Mouse (Mus musculus) heart, postnatal 4 days (tissue): ENCODE results near the gene Nppc. TPM values are rescaled to one million over a fixed set of nuclear protein-coding genes. Genes with fewer than 3 reads are reported as not detected.
A peak's percentile ranks its signal among the peaks of the same experiment; 100 is the strongest.

ENCODE experiments used
- DNase-seq: peaks from one replicate; pipeline ENCODE4 v3.0.0; 2021
- microRNA-seq, 2 experiments: library from miRNA; unstranded; fragments of <30 nt; microRNA quantifications; one replicate each; pipeline ENCODE4 v1.2.0; 2021 to 2022
- total RNA-seq, 2 experiments: library from RNA; stranded (reverse); gene quantifications; 2 replicates each; pipeline ENCODE4 v1.2.3; 2021

Nppc gene
- total RNA-seq, 2 experiments from 2014 or later, result 0.69 to 0.86 TPM

DNA sequence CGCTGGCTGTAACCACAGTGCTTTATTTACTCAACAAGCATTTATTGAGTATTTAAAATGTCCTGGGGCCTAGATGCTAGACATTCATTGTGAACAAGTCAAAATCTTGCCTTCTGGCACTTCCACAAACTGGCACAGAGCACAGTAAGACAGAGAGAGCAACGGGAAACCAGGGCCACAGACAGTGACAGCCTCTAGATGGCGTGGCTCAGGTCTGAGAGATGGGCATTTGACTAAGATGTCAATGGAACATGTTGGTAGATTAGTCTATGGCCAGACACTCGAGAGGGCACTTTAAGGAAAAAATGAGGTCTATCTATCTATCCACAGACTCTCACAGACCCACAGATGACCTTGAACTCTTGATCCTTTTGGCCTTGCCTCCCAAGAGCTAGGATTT, 17.7 kb downstream of the Nppc start:
- no peak for DNase-seq

DNA sequence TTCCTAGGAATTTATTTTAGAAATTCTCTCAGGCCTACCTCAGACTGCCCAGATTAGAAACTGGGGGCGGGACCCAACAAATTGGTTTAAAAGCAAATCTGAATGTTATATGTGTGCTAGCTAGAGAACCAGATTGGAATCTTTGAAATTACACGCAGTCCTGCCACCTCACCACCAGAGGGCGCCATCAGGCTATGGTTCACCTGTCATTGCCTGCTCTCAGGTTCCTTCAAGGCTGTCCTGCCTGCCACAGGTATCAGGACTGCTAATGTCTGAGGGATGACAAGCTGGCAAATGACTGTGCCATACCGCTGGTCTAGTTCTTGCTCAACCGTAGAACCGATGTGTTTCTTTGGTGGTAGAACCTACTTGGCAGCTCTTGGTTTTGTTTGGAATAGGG, 20.1 kb downstream of the Nppc start:
- DNase-seq, result peak; percentile 75

DNA sequence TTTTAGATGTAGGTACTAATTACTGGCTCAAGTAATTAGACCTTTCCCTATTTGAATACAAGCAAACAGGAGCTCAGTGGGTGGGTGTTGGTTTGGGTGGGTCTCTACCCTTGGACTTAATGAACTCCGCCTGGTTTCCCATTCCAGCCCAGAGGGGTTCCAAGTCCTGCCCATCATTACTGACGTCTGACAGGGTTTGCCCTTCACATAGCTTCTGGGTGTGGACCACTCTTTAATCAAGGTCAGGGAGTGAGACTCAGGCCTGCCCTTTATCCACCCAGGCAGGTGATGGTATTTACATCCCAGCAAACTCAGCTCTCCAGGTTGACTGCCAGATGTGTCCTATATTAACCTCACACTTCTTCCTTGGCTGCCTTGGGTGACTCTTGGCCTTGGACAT, 22.9 kb downstream of the Nppc start:
- DNase-seq, result no peak

DNA sequence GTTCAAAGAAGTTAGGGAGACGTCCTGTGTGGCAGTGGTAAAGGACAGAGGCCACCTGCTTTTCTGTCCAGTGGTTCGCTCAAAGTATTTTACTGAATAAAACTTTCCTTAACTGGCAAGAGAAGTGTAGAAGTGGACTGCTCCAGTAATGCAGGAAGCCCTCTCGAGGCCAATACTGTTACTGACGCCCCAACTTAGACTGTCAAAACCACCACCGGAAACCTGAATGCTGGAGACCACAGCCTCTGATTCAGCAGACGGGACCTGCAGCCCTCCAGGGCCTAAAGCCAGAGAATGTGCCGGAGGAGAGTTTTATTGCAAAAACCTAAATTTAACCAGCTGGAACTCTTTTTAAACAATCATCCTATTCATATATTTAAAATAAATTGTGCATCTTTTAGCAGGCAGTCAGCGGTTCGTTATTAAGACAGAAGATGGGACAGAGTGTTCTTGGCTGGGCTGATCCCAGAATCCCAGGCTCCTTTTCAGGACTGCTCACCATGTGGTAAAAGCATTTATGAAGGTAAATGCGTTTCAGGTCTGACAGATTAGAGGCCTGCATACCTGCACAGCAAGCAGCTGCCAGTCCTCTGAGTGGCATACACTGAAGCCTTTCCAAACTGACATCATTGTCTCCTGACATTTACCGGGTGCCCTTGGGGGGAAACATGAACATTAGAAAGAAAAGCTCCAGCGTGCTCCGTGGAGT, 27.1 kb downstream of the Nppc start:
- no peak for DNase-seq

DNA sequence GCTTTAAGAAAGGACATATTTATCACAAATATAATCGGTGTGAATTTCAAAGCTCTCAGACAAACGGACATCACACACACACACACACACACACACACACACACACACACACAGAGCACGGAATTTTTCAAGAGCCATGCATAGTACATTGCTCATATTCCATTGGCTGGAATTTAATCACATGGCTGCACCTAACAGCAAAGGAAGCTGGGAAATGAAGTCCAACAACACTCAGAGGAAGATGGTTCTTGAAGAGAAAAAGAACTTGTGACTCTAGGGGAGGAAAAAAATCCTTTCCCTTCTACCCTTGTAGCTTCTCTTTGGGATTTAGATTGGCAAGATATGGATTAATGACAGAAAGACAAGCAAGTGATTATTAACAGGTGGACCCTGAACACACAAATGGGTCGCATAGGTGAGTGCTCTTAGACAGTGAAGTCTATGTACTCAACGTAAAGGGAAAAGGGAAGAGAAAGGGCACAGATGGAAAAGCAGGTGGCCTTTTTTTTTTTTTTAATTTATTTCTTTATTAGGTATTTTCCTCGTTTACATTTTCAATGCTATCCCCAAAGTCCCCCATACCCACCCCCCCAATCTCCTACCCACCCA, 35.5 kb downstream of the Nppc start:
- DNase-seq, result no peak

DNA sequence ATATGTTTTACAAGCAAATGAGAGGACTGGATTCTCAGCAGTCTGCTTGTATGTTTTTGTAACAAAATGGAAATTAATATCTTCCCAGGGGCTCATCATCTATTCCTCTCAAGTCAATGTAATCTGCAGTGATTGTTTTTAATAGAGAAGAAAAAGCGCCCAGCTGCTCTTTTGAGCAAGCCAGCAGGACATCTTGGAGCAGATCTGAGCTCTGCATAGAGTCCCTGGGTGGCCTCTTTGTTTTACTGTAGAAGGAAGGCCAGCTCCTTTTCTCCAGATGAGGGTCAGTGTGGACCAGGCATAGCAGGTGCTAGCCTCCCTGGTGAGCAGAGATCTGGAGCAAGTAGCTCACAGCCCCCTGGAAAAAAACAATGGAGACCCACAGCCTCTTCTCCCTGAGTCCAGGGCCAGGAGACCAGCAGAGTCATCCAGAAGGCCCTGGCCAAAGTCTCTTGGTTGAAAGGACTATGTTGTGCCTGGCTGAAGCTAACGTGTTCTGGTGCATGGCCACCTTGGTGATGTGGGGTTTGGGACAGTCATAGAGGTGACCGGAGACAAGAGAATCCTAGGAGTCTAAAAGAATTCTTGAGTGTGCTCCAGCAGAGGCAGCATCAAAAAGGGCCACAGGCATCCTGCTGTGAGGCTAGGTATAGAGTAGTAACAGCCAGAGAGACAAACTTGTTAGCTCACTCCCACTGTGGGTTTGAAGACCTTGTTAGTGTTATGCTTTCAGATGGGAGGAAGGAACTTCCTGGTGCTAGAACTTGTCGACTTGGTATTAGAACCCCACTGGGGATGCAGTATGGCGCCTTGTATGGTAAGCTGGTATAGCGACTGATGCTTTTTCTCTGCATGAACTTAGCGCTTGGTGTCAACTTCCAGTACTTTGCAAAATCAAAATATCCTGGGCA, 36.3 kb downstream of the Nppc start:
- DNase-seq, result no peak

DNA sequence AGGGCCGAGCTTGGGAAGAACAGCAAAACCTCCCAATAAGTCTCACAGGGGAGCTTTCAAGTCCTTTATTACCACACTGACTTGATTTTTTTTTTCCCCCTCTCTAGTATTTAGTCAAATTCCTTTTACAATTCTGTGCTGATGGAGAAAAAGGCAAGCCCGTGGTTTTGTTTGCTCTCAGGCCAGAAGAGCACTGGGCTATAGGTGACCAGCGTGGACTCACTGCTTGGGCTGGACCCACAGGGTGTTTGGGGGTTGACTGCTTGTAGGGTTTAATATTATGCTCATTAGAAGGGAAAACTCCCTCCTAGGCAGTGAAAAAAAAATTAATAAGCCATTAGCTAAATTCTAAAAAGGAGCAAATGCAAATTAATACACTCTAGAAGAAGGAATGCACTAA, 36.9 kb downstream of the Nppc start:
- no peak for DNase-seq

DNA sequence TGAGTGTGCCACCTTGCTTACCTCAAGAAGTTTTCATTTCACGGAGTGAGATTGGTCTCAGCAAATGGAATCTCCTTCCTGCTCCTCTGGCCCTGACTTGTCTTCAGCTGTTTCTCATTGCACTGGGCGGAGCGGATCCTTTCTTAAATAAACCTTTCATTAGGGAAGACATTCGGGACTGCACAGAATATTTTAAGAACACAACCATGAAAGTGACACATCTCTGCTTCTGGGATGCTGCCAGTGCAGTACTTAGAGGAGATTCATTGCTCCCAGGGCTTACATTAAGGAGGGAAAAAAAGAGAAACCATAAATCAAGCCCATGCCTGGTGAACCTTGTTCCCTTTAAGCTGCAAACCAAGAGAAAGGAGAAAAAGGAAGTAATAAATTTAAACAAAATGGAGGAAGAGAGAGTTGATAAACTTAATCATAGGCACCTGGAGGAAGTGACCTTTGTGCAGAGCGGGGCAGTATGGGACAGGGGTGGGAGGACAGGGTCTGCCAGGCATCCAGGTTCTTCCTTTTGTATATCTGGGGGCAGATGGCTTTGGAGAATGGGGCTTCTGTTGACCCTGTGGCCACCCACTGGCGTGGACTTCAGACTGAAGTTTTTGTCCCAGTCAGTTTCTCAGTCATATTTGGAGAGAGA, 37.5 kb downstream of the Nppc start:
- DNase-seq, result no peak

DNA sequence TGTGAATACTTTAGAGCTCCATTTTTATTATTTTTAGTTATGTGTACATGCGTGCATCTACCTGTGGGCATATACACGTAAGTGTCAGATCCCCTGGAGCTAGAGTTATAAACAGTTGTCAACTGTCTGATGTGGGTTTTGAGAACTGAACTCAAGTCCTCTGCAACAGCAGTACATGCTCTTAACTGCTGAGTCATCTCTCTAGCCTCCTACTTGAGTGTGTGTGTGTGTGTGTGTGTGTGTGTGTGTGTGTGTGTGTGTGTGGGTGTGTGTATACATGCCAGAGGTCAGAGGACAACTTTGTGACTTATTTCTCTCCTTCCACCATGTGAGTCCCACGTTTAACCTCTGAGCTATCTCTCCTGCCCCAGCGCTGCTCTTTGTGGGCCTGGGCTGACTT, 39.8 kb downstream of the Nppc start:
- DNase-seq, result no peak

DNA sequence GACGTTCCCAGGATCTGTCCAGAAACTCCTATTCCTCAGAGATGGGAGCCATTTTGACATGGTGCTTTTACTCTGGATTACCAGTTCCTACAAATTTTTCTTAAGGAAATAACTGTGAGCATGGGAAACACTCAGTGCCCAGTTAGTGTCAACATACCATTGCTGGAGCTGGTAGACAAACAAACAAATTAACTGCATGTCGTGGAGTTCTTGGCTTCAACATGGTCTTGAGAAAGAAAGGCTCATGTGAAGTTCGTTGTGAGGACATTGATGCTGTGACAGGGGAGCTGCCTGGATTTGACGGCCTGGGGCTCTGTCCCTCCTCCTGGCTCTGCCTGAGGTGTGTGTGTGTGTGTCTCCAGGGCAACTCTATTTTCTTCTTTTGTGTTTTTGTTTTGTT, 40.4 kb downstream of the Nppc start:
- DNase-seq, result no peak

DNA sequence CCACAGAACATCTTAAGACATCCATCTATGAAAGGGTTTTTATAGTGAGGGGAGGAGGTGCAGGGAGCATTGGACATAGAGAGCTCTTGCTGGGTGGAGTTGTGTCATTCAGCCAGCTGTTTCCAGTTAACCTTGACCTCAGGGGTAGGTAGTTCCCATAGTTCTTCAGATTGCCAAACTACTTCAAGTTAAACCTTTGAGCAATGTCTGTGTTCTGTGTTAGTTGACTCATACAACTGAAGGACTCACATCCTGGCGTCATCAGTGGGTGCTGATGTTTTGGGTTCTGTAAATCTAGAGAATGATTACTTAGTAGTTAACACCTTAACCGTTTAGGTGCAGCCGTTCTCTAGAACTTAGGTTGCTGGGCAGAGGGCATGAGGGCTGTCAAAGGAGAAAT, 42.1 kb downstream of the Nppc start:
- DNase-seq, result no peak

DNA sequence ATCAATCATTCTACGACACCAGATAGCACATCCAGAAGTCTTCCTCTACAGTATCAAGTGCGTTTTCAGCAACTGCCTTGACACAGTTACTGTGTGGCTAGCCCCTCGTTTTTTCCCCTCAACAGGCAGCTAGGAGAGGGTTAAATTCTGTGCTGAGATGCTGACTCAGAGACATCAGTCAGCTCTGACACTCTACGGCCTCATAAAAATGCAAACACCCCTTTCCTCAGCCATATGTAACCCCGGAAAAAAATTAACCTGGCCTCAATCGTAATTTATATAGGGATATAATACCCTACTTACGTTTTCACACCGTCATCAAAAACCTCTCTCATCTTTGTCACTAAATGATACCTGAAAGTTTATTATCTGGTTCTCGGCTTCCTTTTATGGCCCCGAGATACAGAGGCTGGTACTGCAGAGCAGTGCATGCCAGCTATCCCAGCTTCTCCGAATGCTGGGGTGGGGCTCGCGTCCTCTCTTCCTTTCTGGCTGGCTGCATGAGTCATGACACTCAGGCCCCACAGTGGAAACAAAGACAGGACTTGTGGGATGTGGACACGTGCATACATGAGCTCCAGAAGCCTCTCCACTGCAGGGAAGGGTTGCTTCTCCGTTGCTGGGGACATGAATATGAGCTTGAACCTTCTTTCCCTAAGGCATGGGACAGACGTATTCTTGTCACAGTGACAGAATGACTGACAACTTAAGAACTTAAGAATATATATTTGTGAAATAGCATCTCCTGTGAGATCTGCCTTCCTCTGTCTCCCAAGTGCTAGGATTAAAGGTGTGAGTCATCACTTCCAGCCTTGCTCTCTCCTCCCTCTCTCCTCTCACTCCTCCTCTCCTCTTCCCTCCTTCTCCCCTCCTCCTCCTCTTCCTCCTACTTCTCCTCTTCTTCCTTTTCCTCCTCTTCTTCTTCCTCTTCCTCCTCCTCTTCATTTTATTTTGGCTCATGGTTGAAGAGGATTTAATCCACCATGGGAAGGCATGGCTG, 47.1 kb downstream of the Nppc start:
- no peak for DNase-seq

DNA sequence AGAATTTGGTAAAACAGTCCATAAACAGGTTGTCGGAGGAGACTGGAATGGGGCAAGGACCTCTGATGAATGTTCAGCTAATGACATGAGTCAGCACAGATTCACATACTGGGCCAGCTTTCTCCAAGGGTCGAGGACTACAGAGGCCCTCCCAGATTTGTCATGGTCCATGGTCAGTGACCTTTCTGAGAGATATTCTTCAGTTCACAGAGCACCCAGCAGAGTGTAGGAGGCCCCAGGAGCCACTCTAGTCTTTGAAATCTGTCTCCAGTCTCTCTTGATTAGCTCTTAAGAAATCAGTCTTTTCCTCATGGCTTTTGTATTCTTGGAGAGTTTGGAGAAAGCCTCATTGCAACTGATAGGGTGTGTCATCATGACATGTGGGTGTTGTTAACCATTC, 48.1 kb downstream of the Nppc start:
- no peak for DNase-seq

DNA sequence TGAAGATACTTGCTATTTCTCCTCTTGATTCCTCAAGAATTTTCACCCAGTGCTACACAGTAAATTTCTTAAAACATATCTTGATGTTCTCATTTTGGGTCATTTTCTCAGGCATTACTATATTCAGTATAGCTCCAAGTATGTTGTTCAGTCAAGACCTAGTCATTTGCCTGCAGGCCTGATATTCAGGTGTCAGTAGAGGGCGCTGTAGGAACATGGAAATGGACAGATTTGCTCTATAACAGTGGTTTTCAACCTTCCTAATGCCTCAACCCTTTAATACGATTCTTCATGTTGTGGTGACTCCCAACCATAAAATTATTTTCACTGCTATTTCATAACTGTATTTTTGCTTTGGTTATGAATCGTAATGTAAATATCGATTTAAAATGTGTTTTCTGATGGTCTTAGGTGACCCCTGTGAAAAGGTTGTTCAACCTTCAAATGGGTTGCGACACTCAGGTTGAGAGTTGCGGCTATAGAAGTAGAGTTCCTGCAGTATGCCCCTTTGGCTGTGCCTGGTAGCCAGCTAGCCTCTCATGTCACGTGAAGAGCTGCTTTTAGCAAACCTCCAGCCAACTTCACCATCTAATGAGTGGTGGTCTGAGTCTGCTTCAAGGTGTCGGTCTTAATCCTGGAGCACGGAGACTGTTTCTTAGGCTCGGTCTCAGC, 51.8 kb downstream of the Nppc start:
- DNase-seq, result peak; percentile 73

Small RNA genes lying within 50 kb of the gene (microRNA-seq; reads per million reads assigned to microRNA genes)
- 0 reads per million in 2 experiments for gene Gm22955

Other genes with a start within 250 kb of the Nppc start
- not detected for gene Nmur1, start 244.3 kb downstream of the Nppc start, total RNA-seq
- not detected for gene Tex44, start 244.2 kb downstream of the Nppc start, total RNA-seq
- 100 to 1,000 TPM; 724 to 726 TPM for gene Ptma, start 143.8 kb downstream of the Nppc start, total RNA-seq
- gene Pde6d, start 87.9 kb downstream of the Nppc start, total RNA-seq, result 10 to 100 TPM; 39.4 to 40.5 TPM
- 10 to 100 TPM; 13.6 to 14.0 TPM for gene Cops7b, start 87.7 kb downstream of the Nppc start, total RNA-seq
- gene Dis3l2, start 33.2 kb upstream of the Nppc start, total RNA-seq, result 10 to 100 TPM; 17.3 to 18.1 TPM